Mouse (Mus musculus) testis, postnatal 10 days (tissue): ENCODE measurements around the gene Shmt2.

Experiments used
- DNase-seq: peaks from one replicate; pipeline ENCODE4 v3.0.0; 2021; ENCODE audit warnings: low spot score

Shmt2 gene

DNA sequence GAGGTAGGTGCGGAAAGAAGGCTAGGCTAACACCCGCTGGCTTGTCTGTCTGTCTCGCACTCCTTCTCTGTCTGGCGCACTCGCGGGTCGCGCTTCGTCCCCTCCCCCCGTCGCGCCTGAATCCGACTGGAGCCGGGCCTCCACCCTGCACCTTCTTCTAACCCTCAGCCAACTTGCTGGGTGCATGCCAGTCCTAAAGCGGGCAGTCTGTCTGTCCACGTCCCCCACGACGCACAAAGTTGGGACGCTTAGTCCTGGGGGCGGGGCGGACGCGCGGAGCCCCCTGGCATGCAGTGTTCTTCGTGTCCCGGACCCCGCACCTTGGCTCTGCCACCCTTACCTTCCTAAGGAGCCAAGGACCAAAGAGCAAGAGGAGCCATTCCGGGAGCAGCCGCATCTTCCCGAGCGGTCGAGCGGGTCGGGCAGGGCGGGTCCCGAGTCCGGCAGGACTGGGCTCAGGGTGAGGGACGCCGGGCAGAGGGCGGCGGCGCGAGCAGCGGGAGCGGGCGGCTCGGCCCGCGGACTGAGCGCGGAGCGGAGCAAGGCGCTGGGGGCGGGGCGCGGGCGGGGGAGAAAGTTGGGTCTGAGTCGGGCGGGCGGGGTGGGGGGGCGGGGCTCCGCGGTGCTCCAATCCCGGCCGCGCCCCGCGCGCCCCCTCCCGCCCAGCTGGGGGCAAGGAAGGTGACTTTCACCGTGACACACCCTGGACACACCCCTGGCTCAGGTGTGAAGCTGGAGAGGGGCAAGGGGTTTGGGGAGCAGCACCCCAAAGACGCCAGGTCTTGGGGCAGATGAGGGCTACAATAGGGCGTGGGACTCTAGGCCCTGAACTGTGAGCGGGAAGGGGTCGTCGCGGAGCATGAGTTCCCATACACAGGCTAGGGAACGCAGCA, 12.0 kb upstream of the Shmt2 start, which contains the start of gene Nxph4:
TSS of gene Nxph4 (minus strand) at position 524 of the 893 bp plus-strand sequence.
- no peak for DNase-seq

DNA sequence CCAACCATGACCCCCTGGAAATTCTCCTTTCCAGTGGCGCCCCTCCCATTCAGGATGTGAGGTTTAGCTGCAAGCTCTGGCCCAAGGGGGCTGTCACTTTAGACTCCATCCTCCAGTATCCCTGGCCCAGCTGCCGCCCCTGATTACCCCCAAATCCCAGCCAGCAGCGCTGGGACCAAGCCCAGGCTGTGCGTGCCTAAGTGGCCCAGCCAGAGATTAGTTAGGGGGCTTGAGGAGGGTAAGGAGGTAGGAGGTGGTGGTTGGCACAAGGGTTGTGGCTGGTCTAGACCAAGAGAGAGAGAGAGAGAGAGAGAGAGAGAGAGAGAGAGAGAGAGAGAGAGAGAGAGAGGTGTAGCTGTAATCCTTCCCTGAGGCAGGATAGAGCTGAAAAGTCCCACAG, 9.3 kb upstream of the Shmt2 start:
- DNase-seq = no peak

DNA sequence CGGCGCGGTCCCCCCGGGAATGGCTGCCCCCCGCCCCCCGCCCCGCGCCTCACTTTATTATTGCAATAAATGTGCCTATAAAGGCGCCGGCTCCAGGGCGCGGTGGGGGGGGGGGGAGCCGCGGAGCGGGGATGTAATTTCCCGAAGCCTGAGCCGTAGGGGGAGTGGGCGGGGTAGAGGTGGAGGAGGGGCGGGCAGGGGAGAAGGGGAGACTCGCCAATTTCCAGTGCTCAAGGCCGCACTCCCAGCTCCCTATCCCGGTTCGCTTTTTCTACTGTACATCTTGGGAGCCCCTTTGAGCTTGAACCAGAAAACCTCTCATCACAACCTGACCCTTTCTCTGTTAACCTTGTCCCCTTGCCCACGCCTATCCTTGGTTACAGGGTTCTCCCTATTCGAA, 8.7 kb upstream of the Shmt2 start:
- no peak for DNase-seq

DNA sequence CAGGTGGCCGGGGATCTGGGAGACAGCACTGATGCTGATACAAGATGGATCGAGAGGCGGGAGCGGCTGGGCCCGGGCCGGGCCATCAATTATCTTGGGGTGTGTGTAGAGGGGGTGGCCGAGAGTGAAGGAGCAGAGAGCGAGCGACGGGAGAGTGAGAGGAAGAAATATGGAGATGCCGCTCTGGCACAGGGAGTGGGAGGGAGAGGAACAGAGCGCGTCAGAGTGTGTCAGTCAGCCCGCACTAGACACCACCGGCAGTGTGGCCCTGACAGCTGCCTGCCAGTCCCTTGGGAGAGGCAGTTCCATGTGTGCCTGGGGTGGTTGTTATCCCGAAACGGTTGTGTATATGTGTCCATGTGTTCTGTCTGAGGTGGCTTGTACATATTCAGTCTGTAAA, 5.2 kb upstream of the Shmt2 start:
- no peak for DNase-seq

DNA sequence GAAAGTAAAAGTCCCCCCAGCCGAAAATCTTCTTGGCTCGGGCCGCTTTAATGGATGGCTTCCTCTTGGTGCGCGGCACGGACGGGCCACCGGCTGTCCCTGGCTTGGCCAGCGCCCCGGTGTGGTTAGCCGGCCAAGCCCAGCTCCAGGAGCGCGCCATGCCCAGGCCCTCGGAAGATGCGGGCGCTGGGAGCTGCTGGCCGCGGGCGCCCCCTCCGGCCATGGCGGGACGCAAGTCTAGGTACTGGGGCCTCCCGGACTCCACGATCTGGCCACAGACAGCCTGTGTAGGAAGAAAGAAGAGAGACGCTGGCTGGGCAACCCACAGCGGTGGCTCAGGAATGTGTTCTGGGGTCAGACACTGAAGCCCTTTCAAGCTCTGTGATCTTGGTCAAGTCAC, 4.4 kb upstream of the Shmt2 start:
- DNase-seq = peak; percentile 80

DNA sequence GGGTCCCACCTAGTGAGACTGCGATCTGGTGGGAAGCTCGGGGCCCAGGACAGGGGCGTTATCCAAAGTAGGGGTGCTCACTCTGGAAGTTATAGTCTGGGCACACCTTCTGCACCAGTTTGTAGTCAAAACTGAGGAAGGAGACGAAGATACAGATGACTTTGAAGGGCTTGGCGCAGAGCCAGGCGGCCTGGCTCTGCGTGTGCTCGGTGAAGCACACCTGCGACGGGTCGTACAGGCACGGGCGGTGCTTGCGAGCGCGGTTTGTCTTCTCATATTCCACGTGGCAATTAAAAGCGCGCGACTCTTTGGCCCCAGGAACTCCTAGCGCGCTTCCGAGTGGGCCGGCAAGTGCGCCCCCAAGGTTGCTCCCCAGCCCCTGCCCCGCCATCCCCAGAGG, 3.8 kb upstream of the Shmt2 start:
- no peak for DNase-seq

DNA sequence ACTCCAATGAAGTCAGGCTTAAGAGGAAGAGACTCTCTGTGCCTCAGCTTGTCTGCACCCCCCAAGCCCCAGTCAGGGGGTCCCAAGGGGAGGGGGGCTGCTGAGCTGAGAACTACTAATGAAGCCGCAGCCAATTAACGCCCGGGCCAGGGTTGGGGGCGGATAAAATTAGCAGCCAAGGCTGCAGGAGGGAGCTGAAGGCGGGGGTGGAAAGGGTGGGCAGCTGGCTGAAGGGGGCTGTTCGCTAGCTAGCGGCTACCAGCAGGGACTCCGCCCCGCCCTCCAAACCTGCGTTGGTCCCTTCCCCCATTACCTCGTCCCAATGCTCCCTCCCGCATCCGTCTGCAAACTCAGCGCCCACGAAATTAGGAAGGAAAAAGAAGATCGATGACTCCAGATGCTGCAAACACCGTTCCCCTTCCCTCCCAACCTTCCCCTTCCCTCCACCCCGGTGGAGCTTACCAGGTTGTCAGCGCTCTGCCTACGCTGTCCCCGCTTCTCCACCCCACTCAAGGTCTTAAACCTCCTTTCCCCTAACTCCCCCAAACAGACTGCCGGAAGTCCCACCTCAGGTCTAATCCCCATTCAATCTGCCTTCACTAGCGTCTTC, 2.5 kb upstream of the Shmt2 start:
- DNase-seq = no peak

DNA sequence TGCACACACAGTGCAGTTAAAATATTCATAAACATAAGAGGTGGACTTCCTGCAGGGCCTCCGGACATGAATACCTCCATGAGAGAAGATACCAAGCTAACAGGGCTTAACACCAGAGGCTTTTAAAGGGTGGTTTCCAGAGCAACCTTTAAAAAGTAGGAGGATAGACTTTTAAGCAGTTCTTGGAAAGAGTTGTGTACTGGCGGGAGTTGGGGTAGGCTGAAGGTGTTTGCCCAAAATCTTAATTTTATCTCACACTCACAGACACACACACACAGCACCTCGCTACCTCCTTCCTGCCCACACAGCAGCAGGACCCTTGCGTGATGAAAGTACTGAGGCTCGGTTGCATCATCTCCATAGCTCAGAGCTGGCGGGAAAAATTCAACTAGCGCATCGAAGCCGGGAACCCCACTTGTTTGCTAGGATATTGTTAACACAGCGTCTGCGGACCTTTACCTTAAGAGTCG, 598 bp downstream of the Shmt2 start:
- DNase-seq = no peak

DNA sequence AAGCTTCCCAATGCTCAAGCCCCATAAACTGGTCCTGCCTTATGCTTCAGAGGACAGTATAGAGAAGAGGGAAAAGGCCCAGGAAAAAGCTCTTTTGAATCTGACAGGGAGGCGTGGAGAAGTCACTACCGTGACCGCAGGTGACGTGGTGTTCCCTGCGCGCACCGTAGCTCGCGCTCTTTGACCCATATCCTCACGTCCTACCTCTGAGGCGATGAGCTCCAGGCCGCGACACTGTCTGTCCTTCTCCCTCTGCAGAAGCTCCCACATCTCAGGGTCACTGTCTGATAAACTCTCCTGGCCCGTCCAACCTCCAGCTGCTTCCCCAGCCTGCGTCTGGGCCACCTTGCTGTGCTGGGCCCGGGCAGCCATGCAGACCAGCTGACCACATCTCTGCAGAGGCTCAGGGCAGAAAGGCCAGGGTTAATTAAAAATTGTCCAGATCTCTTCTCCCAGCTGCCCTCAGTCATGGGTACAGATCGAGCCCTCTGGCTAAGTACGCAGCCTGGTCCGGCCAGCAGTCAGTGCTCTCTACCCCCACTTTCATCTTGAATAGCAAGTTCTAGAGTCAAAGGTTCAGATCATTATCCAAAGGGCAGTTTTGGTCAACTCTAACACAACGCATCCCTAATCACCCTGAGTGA, 1.4 kb downstream of the Shmt2 start:
- DNase-seq = no peak

DNA sequence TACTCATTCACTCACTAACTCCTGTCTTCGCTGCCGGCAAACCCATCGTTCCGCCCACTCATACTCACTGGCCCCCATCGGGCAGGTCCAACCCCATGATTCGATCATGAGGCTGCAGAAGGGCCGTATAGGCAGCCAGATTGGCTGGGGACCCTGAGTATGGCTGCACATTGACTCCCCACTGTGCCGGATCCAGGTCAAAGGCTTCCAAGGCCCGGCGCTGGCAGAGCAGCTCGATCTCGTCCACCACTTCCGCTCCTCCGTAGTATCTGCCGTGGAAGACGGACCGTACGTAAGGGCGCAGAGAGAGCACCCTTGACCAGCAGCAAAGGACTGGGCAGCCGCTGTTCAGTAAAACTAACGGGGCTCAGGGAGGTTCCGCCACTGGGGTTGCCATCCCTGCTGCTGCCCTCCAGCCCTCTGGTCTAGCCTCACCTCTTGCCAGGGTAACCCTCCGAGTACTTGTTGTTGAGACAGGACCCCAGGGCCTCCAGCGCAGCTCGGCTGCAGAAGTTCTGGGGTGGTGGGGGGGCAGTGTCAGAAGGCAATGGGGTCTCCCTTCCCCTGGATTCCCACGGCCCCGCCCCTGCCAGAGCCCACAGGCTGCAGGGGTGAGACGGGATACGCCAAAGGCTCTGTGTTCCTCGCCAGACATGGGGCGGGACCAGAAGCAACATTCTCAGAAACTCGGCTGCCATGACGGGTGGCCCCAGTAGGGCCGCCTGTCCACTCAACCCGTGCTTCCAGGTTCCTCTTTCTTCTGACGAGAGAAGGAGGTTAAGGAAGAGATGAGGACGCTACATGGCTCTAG, 2.1 kb downstream of the Shmt2 start:
- no peak for DNase-seq

DNA sequence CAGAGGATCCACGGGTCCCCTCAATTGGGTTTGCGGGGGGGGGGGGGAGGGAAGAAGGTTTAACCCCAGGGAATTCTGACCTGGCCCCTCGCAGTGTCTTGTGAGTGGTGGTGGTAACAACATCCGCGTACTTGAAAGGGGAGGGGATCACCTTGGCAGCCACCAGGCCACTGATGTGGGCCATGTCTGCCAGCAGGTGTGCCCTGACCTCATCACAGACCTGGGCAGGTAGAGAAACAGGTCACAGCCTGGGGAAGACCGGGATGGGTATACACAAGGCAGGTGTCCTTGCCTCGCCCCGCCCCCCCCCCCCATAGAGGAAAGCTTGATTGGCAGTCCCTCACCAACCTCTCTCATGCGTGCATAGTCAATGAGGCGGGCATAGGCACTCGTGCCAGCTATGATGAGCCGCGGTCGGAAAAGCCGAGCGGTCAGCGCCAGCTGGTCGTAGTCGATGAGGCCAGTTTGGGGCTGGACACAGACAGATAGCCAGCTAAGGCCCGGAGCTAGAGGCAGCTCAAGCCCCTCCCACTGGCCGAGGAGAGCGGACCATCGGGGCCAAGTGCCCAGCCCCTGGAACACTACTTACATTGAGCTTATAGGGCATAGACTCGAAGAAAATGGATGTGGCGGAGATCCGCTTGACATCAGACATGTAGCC, 3.1 kb downstream of the Shmt2 start:
- no peak for DNase-seq

DNA sequence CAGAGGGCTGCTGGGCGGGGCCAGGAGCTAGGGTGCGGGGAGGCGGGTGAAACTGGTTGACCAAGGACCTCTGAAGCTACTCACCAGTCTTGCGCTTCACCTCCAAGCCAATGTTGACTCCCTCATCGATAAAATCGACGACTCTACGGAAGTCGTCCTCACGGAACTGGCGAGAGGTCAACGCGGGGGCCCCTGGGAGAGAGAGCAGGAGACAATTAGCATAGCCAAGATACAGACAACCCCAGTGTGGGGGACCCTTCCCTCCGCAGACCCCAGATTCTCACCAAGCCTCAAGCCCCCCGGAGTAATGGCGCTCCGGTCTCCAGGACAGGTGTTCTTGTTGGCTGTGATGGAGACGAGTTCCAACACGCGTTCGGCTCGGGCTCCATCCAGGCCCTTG, 4.3 kb downstream of the Shmt2 start:
- DNase-seq = no peak

DNA sequence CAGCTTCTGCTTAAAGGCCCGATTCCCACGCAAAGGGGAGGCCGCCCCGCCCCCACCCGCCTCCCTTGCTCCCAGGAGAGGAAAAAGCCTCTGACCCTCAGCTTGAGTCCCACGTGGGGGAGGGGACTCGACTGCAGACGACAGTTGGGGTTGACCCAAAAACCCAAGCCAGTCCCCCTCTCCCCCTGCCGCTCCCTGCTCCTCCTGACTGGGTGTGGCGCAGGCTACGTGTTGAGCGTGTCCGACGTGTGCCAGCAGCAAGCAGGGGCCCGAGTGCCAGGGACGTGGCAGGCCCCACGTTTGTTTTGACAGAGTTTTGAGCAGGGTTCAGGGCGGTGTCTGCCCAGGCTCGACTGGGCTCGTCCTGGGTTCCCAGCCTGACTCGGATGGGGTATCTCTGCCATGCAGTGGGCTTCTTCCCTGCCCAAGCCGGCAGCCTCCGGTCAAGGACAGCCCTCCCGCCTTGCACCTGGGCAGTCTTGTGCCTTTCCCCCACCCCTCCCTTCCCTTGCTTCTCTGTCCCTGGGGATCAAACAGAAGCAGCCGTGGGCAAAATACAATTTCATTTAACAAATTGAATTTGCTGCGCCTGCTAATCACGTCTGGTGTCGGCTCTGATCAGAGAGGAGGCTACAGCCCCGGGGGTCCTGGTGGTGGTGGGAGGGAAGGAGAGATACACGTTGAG, 5.5 kb downstream of the Shmt2 start:
- DNase-seq = no peak

DNA sequence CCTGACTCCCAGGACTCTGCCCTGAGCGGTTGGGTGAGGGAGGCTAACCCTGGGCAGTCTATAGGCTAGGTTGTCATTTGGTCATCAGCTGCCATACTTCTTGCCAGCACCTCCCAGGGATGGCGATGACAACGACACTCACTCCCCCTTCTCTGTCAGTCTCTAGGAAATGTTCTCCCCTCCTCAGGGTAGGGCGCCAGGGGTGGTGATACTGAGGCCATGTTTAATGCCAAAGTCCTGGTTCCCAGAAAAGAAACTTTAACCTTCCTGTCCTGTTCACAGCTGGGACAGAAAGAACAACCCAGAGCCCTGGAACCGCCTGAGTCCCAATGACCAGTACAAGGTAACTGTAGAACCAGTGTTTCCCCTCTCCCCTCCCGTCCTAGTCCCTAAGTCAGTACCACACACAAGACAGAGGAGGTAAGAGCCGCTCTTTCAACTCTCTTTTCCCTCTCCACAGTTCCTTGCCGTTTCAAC, 6.2 kb downstream of the Shmt2 start:
- no peak for DNase-seq

DNA sequence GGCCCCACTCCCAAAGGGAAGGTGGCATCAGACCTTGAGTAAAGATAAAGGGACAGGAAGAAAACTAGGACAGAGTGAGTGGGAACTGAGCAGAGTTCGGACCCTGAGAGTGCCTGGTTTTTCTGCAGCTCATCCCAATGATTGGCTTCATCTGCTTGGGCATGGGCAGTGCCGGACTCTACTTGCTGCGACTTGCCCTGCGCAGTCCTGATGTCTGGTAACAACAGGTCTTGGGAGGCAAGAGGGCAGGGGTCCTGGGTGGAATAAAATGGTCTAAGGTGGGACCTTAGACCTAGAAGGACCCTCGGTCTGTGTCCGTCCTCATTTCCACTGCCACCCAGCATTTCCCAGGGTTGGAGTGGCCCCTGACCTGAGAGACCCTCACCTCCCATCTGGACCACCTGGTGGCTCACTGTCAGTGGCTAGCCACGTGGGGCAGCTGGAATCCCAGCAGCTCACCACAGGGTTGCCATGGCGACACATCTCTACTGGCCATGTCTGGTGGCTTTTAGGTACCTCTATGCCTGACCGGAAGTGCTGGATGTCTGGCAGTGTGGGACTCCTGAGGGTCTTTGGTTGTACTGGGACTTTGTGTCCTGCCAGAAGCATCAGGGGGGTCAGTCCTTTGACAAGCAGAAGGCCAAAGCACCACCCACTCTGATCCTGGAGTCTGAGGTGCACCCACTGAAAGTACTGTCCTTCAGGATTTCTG, 6.8 kb downstream of the Shmt2 start:
- no peak for DNase-seq

DNA sequence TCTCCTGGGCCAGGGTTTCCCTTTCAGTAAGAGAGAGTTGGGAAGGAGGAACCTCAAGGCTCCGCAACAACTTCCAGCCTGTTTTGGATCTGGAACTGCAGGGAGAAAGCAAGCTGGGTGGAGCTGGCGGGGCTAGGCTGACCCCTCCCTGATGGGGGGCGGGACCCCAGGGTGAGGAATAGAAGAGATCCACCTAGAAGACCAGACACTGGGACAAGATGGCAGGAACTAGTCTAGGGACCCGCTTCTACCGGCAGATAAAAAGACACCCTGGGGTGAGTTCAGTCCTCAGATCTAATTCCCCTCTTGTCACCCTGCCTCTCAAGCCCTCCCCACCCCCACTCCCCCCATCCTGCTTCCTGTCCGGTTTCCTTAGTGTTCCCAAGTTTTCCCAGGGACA, 7.5 kb downstream of the Shmt2 start, which contains the start of gene Ndufa4l2:
TSS of gene Ndufa4l2 (plus strand) at position 204 of the 400 bp plus-strand sequence.
- no peak for DNase-seq

DNA sequence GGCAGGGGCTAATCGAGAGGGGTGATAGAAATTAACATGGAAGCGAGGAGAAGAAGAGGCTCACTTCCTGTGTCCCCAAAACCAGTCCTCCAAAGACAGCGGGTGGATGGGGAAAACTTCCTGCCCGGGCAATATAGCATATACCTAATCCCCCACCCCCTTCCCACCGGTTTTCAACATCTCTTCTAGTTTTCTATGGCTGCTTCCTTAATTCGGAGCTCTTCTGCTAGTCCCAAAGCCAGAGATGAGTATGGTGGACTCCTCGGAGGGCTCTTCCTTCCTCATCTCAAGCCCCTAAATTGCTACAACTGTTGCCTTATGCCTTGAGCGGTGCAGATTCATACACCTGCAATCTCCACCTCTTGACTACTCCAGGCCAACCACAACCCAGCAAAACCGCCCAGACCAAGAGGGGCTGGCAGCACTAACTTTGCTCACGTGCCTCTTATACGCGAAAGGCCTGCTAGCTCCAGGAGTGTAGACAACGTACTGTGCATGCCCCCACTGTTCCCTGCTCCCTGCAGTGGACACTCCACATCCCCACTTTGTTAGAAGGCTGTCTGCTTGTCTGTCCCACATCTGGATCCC, 8.0 kb downstream of the Shmt2 start:
- DNase-seq = no peak

DNA sequence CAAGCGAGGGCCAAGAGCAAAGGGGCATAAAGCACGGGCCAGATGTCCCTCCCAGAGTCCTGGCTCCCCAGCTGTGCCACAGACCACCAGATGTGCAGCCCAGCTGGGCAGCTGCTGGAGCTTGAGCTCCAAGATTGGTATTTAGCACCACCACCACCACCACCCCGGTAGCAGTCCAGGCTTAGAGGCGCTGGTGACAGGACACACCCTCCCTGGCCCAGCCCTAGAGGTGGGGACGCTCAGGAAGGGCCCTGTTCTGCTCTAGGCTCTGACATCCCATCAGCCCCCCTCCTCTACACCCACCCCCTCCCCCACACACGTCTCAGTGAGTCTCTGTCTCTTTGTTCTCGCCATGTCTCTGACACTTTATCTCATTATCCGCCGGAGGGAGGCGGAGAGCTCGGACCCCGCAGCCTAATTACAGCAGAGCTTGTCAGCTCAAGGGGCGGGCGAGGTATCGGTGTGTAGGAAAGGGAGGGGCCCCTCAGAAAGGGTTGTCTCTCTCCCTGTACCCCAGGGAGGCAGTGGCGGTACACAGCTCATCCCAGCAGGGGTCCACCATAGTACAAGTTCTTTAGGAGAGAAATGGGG, 8.6 kb downstream of the Shmt2 start:
- DNase-seq = no peak

DNA sequence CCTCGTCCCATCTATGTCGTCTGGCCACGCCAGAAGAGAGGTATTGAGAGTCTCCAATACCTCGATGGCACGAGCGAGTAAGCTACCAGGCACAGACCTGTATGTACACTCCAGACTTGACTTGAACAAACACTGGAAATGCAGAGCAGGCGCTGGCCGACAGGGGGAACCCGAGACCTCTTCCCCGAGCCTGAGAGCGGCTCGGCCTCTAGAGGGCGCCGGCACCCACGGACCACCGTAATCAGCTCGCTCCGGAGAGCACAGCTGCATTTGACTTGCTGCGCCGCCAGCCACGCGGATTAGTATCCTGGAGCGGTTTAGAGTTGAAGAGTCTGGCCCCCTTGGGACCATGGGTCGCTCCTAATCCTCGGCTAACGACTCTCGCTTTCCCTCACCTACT, 9.4 kb downstream of the Shmt2 start:
- peak; percentile 96 for DNase-seq
